Mouse (Mus musculus) erythroblast, embryonic 14.5 days (primary cell): ENCODE data around the gene Ccdc106. TPM values are rescaled to one million over a fixed set of nuclear protein-coding genes. Genes with fewer than 3 reads are reported as not detected.
"Not testable (repeated sequence)": the region's sequence is repeated elsewhere in the genome, so short reads cannot be mapped to it uniquely, and the experiment has no call there.

ENCODE experiments used
- H3K27me3 ChIP-seq: 2 replicates; pipeline ENCODE4 v1.6.1; 2012; ENCODE audit warnings: inconsistent platforms; ENCODE audit not compliant: control insufficient read depth
- H3K36me3 ChIP-seq: 2 replicates; pipeline ENCODE4 v1.6.1; 2012; ENCODE audit warnings: mild to moderate bottlenecking, inconsistent platforms; ENCODE audit not compliant: control insufficient read depth
- H3K4me1 ChIP-seq: 2 replicates; pipeline ENCODE4 v1.6.1; 2012; ENCODE audit warnings: inconsistent platforms; ENCODE audit not compliant: control insufficient read depth
- H3K4me3 ChIP-seq: replicated peaks from 2 replicates; pipeline ENCODE3; 2012; ENCODE audit warnings: moderate library complexity, mild to moderate bottlenecking, inconsistent platforms
- H3K9me3 ChIP-seq: 2 replicates; pipeline ENCODE4 v1.6.1; 2012; ENCODE audit warnings: low read length, inconsistent platforms, mixed read lengths; ENCODE audit not compliant: control insufficient read depth
- GATA1 ChIP-seq: IDR thresholded peaks from 2 replicates; pipeline ENCODE4 v1.6.1; 2012; ENCODE audit warnings: low read length, inconsistent platforms, mixed read lengths
- TAL1 ChIP-seq: IDR thresholded peaks from 3 replicates; pipeline ENCODE4 v1.6.1; 2012; ENCODE audit warnings: low read length, inconsistent platforms, mixed read lengths
- polyA plus RNA-seq: library from polyadenylated mRNA; stranded (reverse); fragments of >175 nt; gene quantifications from 2 replicates; pipeline ENCODE4 v1.2.3, GENCODE M21; 2012

The Ccdc106 gene
- polyA plus RNA-seq, 1 experiment: not detected

- no peak for TF ChIP-seq GATA1
- no peak for TF ChIP-seq TAL1
- Histone ChIP-seq H3K9me3 (peaks cover 12% of the 10 kb centered on the region), H3K4me3 (peak within 1 kb of the TSS; percentile 91), H3K4me1 (peaks cover 58% of the 10 kb centered on the region), H3K36me3 (peaks cover 55% of the 10 kb centered on the region), H3K27me3 (no peaks in the 10 kb centered on the region)
Observed at GRCm38 (mm10) chr7:5014251-5015117, 5.9 kb upstream of the Ccdc106 start, which contains the start of the genes Zfp524 and Fiz1. Zfp524 (plus strand) TSS chr7:5014415. Fiz1 (minus strand) TSS chr7:5014697.

- Histone ChIP-seq H3K27me3 (no peaks in the 10 kb centered on the region), H3K4me3 (peak within 1 kb of the TSS; percentile 91), H3K9me3 (peaks cover 12% of the 10 kb centered on the region), H3K36me3 (peaks cover 46% of the 10 kb centered on the region), H3K4me1 (peaks cover 62% of the 10 kb centered on the region)
- TF ChIP-seq TAL1: no peak
- TF ChIP-seq GATA1: no peak
Observed at GRCm38 (mm10) chr7:5015118-5016001, 5.0 kb upstream of the Ccdc106 start, which contains the start of gene Gm44973. Gm44973 (plus strand) TSS chr7:5015496.

GRCm38 (mm10) chr7:5016057-5016456 is 4.3 kb upstream of the Ccdc106 start:
- Histone ChIP-seq H3K9me3 (peaks cover 12% of the 10 kb centered on the region), H3K4me3 (peak overlapping the region; percentile 91), H3K27me3 (no peaks in the 10 kb centered on the region), H3K36me3 (peaks cover 39% of the 10 kb centered on the region), H3K4me1 (peaks cover 67% of the 10 kb centered on the region)
- TF ChIP-seq GATA1 (no peak), TAL1 (no peak)

- Histone ChIP-seq H3K9me3 (peaks cover 12% of the 10 kb centered on the region), H3K27me3 (no peaks in the 10 kb centered on the region), H3K36me3 (peaks cover 30% of the 10 kb centered on the region), H3K4me1 (peaks cover 72% of the 10 kb centered on the region), H3K4me3 (no peak overlapping the region)
- TF ChIP-seq TAL1 (no peak), GATA1 (no peak)
Observed at GRCm38 (mm10) chr7:5016920-5017319, 3.4 kb upstream of the Ccdc106 start.

- H3K4me3 ChIP-seq: no peak overlapping the region
- H3K27me3 ChIP-seq: no peaks in the 10 kb centered on the region
- H3K36me3 ChIP-seq: peaks cover 30% of the 10 kb centered on the region
- H3K4me1 ChIP-seq: peaks cover 75% of the 10 kb centered on the region
- H3K9me3 ChIP-seq: peaks cover 12% of the 10 kb centered on the region
- TF ChIP-seq GATA1 (no peak), TAL1 (no peak)
Observed at GRCm38 (mm10) chr7:5017352-5017751, 3.0 kb upstream of the Ccdc106 start.

GRCm38 (mm10) chr7:5017931-5018330 is 2.4 kb upstream of the Ccdc106 start:
- peaks cover 74% of the 10 kb centered on the region for H3K4me1 ChIP-seq
- H3K9me3 ChIP-seq: peaks cover 12% of the 10 kb centered on the region
- no peak overlapping the region for H3K4me3 ChIP-seq
- no peak for TF ChIP-seq GATA1
- TF ChIP-seq TAL1: no peak
- H3K27me3 ChIP-seq: no peaks in the 10 kb centered on the region
- peaks cover 30% of the 10 kb centered on the region for H3K36me3 ChIP-seq

- peak overlapping the region; percentile 87 for H3K4me3 ChIP-seq
- H3K9me3 ChIP-seq: peaks cover 12% of the 10 kb centered on the region
- H3K27me3 ChIP-seq: not testable (repeated sequence)
- peaks cover 43% of the 10 kb centered on the region for H3K36me3 ChIP-seq
- peaks cover 61% of the 10 kb centered on the region for H3K4me1 ChIP-seq
Observed at GRCm38 (mm10) chr7:5019576-5019975, 777 bp upstream of the Ccdc106 start.

GRCm38 (mm10) chr7:5020685-5021084 is 332 bp downstream of the Ccdc106 start:
- TF ChIP-seq TAL1 (no peak), GATA1 (no peak)
- peaks cover 50% of the 10 kb centered on the region for H3K36me3 ChIP-seq
- peaks cover 56% of the 10 kb centered on the region for H3K4me1 ChIP-seq
- H3K27me3 ChIP-seq: no peaks in the 10 kb centered on the region
- H3K9me3 ChIP-seq: peaks cover 12% of the 10 kb centered on the region
- peak overlapping the region; percentile 87 for H3K4me3 ChIP-seq

GRCm38 (mm10) chr7:5021197-5021596 is 844 bp downstream of the Ccdc106 start:
- peaks cover 50% of the 10 kb centered on the region for H3K4me1 ChIP-seq
- H3K4me3 ChIP-seq: peak overlapping the region; percentile 87

More at GRCm38 (mm10) chr7:5021197-5021596, 844 bp downstream of the Ccdc106 start:
- no peaks in the 10 kb centered on the region for H3K27me3 ChIP-seq
- no peak for TF ChIP-seq GATA1
- no peak for TF ChIP-seq TAL1
- H3K9me3 ChIP-seq: peaks cover 12% of the 10 kb centered on the region
- H3K36me3 ChIP-seq: peaks cover 52% of the 10 kb centered on the region
